Mouse (Mus musculus) cerebellum, postnatal 25 days (tissue): ENCODE measurements around the gene C1ql3.
A peak's percentile ranks its signal among the peaks of the same experiment; 100 is the strongest.

ENCODE experiments used
- DNase-seq, 2 experiments: peaks; one replicate each; pipeline ENCODE4 v3.0.0; 2021; ENCODE audit warnings: mixed read lengths in 2 of 2

Gene C1ql3

DNA sequence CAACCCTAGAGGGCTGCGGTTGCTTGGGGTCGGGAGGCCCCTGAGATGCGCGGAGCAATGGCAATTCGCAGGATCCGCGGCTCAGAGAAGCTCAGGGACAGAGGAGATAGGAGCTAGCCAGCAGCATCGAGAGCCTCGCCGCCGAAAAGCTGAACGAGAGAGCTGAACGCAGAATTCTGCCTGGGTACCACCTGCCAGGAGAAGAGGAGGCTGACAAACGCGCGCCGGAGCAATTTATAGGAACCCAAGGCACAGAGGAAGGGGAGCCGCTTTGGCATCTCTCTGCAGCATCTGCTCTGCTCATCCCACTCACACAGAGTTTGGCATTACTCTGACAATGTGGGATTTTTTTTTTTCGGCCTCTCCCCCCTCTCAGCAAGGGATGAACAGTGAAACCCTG lies at the start of gene C1ql3:
C1ql3 (minus strand) TSS at position 335 of the 400 bp plus-strand sequence.
- DNase-seq = peak; percentile 20 to 48

DNA sequence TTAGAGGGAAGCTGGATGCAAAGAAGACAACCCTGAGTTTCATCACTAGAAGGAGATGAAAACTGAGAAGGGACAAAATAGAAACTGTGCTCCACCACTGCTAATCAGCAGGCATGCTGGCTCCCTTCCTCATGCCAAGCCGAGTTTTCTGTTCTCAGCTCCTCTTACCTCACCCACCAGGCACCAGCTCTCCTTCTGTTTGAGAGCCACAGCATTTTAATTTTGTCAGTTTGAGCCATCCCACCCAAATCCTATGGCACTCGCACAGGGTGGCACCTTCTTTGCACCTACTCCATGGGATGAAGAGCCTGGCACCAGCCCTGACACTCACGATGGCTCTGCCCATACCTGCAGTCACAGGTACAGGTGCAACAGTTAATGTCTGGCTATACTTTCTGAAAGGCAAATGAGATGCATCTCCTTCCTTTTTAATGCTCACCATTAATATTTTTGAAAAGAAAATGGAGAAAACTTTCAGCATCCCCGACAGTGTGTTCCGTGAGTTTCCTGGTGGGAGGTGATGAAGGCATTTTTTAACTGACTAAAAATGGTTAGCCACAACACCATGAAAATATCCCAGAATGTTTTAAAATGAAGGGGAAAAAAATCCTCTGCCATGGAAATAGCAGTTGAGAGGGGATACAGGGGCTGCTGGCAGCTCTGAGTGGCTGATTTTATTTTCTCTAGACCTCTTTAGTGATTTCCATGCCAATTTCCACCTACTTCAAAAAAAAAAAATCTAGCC lies 49.0 kb upstream of the C1ql3 start:
- DNase-seq = no peak

DNA sequence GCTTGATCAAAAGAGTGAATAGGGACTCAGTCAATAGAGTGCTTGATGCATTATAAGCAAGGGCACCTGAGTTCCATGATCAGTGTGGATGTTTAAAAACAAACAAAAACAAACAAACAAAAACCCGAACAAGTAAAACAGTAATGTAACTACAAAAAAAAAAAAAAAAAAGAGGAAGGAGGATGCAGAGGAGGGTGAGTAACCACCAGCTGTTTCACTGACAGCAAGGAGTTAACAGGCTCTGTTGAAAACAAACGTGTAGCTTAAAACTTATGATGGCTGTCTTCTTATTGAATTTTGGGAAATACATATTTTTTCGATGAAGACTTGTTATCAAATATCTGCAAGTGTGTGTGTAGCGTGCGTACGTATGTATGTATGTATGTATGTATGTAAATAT lies 37.0 kb upstream of the C1ql3 start:
- DNase-seq = no peak

DNA sequence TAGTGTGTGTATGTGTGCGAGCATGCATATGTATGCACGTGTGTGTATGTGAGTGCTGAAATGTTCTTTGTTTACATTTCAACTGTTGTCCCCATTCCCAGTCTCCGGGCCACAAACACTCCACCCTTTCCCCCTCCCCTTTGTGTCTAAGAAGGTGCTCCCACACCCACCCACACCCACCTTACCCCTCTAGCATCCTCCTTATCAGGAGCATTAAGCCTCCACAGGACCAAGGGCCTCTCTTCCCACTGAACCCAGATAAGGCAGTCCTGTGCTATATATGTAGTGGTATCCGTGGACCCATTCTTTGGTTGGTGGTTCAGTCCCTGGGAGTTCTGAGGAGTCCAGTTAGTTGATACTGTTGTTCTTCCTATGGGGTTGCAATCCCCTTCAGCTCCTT lies 32.9 kb upstream of the C1ql3 start:
- no peak for DNase-seq

DNA sequence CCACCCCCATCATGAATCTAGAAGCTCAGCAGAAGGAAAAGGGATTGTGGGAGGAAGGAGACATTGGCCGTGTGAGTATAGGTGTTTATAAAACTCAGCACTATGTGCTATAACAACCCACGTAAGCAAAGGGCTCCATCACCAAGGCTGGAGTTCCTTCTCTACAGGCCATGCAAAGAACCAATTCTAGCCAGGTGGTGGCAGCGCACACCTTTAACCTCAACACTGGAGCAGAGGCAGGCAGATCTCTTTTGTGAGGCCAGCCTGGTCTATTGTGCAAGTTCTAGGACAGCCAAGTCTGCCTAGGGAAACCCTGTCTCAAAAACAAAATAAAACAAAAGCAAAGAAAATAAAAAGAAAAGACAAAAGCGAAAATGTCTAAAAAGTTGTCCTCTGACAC lies 28.2 kb upstream of the C1ql3 start:
- DNase-seq = no peak

DNA sequence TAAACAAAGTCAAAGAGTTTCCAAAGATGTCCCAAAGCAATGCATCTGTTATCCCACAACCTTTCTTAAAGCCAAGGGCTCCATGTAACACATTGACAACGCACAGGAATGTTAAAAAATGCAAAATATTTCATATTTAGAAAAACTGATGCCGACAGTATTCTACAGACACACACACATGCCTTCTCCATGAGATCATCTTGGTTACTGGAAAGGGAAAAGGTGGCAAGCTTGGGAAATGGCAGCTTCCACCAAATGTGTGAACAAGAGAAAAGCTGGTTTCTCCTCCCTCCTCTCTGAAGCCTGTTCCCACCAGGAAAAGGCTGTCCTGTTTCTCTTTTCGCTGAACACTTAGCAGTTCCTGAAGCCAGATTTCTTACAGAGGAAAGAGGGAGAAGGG lies 27.2 kb upstream of the C1ql3 start:
- DNase-seq = no peak

DNA sequence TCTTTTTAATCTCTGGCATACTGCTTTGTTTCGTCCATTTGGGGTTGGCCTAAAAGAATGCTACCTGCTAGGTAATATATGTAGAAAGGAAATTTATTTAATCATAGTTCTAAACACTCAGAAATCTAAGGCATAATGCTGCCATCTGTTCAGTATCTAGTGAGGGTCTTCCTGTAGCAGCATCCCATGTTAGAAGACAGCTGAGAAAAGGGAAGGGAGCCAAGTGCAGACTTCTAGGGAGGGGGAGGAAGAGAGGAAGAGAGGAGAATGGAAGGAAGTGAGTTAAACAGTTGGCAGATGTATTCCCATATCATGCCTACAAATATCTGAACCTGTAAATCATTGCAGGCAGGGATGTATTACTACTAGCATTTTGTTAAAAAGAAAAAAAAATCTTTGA lies 7.3 kb upstream of the C1ql3 start:
- DNase-seq = no peak

DNA sequence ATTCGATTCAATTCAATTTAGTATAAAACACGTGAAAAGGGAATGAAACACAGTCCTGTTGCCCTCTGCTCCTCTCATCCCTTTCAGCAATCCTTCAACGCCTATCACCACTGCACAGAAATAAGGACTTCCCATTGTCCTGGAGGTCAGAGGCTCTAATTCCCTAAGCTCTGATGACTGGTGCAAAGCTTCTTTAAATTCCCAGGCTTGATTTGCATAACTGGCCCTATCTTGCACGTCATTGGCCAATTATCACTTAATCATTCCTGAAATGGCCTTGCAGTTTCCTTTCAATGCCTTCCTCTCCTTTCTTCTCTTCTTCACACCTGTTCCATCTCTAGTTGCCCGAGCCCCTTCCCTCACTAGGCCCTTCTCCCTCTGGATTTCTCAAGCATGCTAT lies 6.8 kb upstream of the C1ql3 start:
- DNase-seq = no peak

DNA sequence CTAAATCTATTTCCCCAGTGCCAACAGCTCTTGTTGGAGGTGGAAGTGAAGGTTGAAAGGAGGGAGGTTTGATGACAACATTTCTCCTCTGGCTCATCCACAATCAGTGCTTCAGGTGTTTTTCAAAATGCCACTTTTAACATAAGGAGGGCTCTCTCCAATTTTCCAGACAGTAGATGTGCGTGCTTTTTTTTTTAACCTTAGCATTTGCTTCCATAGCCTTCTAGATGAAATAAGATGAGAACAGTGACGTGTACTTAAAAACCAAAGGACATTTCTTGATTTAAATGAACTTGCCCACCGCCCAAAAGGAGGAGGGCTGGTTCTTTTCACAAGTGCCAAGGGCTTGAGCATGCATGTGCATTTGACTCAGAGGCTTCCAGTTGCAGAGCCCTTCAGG lies 367 bp upstream of the C1ql3 start:
- no peak for DNase-seq

DNA sequence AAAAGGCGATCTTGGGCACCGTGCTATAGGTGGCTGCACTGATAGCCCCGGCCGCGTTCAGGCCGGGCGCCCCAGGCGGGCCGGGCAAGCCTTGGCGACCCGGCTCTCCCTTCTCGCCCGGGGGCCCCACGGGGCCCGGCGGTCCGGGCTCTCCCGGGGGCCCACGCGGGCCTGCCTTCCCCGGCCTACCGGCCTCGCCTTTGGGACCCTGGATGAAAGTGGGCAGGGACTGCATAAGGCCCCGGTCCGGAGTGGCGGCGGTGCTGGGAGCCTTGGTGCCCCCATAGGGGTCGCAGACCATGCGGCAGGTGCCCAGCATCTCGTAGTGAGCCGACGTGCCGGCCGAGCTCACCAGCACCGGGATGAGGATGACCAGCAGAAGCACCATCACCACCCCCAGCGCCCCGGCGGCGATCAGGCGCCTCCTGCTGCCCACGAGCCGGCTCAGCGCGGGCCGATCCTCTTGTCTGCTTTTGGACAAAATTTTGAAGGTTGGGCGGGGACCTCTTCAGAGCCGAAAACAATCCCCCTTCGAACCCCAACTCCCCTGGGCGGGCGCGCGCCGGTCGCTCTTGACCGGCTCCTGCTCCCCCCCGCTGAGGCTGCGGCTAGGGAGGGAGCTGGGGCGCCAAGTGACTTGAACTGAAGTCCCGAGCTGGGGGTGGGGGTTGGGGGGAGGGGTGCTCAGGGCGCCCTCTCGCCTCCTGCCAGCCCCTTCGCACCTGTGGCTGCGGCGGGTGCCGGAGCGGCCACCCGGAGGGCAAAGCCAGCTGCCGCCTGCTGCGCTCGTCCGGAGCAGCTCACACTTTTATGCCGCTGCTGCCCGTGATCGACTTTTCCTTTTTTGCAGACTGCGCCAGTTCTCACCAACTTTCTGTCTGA lies 905 bp downstream of the C1ql3 start:
- DNase-seq = peak; percentile 40 to 51

DNA sequence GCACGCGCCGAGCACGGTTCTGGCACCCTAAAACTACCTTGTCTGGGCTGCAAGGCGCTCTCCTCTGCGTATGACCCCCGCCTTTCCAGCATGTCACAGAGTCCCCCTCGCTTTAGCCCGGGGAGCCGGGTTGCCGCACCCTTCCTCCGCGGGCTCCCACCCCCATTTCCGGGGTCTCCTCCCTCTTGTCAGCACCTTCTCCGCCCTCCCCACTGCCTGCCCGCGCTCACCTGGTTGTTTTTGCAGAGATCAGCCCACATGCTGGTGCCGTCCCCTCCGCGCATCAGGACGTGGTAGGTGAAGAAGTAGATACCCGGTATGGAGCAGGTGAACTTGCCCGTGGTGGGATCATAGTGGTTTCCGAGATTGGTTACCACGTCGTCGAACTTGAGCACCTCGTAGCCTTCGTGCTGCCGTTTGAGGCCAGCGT lies 1.6 kb downstream of the C1ql3 start:
- peak; percentile 8 to 11 for DNase-seq

DNA sequence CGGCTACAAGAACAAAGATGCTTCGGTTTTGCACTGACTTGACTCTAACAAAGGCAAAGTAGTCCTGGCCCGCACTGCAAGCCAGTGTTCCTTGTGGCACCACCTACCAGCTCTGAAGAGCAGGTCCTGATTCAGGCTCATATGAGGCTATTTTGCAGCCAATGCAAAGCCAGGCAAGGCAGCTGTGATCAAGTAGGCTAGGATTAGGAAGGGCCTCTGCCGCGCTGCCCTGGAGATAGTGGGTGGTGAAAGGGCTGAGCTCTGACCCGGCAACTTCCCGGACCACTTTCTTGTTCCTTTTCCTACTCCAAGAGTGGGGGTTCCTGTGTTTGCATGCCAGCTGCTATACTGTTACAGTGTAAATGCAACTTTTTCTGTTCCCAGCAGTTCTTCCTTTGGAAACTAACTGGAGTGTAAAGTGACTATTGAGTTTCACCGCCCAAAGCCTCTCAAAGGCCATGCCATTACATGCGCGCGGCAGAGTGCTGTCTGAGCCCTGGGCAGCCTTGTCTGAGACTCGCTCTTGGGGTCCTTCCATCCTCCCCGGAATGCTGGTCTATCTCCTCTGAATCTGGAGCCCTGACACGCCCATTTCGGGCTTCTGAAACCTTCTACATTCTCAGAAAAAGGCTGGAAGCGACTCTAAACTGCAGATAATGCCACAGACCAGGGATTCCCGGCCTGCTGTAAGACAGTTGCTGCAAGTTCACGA lies 2.2 kb downstream of the C1ql3 start:
- DNase-seq = peak in 1 of 2 experiments; percentile 7

DNA sequence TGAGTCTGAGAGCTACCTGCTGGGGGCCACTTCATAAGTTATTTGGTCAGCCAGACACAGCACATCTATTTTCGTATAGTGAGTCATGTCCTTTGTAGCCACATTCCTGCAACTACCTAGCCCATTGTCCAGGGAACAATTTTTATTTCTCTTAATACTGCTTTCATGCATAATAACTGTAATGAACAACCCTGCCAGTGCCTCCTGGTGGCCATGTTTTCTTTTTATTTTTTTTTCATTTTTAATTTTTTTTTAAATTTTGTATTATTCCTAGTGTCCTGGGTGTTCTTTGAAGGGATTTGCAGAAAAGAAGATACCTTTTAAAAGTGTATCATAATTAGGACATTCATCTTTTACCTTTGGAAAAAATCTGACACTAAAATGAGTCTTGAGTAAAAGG lies 3.2 kb downstream of the C1ql3 start:
- DNase-seq = no peak

DNA sequence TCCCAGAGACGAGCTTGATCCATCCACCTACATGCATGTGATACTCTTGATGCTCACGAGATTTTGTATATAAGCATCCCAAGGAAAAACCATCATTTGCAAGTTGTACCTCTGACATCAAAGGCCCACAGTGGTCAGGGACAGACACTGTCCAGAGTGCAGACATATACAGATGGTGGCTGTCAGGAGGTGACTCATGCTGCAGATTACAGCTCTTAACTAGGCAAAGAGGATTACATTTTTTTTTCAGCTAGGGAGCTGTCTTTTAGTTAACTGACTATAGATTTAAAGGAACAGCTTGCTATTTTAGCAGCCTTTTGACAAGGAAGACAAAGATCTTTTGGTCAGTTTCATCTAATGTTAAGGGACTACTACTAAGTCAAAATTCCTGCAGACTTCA lies 11.6 kb downstream of the C1ql3 start:
- DNase-seq = no peak

DNA sequence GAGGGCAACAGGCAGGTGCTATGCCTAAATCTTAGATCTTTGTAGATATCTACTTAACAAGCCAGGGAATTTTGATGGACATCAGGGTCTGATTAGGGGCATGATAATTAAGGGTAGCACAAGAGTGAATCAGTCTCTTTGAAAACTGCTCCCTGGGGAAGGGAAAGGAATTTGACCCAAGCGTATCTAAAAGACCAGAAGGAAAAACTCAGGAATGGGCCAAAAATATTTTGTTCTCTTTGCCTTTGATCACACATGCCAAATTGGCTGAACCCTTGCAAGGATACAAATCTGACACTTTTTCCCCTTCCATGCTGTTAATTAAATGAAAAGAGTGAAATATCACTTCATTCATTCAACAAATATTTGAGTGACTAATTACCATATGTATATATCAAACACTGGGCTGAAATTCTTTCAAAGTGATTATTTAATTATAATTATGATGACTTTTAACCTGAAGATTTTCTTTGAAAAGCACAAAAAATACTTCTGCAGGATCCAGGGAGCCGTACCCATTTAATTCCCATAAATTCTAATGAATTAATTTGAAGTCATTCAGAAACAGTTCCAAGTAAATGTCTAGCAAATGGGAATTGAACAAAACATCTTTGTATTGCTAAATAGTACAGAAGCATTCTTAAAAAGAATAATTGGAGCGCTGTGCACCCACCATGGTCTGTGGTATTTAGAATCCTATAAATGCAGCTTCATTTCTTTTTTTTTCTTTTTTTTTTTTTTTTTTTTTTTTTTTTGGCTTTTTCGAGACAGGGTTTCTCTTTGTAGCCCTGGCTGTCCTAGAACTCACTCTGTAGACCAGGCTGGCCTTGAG lies 26.5 kb downstream of the C1ql3 start:
- DNase-seq = no peak

DNA sequence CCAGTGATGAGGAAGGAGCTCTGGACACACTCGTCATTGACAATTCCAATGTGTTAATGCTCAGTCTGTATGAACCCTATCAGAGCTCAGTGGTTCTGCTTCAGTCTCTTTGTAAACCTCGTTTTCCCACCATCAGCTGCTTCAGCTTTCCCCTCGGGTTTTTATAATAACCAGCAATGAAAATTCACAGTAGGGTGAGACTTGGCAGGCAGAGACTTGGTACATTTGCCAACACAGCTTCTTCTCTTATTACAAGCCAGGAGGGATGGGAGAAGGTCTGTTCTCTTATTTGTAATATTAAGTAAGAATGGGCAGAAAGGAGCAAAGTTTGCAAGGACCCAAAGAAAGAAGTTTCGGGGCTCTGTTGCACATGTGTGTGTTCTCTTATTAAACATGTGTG lies 32.8 kb downstream of the C1ql3 start:
- DNase-seq = peak in 1 of 2 experiments; percentile 9

DNA sequence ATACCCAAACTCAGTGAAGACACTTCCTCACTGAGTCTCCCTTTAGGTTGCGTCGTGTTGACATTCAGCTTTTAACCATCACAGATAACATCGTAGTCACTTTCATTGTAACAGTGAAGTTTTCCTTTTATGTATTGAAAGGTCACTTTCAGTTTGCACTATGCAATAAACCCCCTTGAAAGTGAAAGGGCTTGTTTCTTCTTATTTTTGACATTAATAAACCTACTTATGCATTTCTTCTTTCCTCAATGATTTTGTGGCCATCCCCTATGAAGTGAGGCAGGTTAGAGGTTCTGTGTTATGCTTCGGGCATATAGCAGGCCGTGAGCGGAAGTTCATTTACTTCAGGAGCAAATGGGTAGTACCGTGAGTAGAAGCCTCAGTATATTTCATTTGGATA lies 34.2 kb downstream of the C1ql3 start:
- DNase-seq = no peak

DNA sequence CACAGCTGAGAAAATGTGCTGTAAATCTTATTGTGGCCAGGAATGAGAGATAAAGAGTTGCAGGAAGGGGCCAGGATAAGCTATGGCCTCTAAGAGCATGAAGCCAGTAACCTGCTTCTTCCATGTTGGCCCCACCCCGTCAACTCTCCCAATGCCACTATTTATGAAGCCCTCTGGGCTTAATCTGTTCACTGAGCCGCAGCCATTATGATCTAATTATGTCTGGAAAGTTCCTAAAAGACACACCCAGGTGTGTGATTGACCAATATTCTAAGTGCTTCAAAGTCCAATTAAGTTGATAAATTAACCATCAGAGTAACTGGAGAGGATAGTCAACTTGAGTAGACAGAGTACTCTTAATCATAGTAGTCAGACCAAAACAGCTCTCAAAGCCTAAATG lies 37.9 kb downstream of the C1ql3 start:
- no peak for DNase-seq

DNA sequence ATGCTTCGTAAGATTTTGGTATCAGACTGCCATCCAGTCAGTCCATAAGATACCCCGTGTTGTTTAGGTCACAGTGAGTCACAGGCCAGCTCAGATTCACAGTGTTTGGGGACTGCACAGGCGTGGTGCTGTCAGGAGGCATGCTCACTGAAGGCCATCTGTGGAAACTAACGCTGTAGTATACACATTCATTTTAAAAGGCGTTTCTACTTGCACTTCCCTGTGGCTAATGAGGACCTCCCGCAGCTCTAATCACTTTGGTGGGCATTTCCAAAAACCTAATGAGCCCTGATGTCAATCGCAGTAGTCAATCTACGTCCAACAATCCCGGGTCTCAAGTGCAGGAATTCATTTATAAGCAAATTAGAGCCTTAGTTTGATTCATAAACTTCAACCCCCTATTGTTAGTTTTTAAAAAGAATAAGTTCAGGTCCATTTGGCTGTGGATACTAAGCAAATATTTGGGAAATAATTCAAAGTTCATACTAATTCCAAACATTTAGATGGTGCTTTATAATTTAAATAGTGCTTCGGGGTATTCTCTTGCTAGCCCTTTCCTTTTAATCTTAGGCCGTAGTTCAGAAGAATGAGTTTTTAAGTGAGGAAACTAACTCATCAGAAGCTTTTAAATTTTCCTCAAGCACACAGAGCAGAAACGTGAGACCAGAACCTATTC lies 41.4 kb downstream of the C1ql3 start:
- DNase-seq = no peak

DNA sequence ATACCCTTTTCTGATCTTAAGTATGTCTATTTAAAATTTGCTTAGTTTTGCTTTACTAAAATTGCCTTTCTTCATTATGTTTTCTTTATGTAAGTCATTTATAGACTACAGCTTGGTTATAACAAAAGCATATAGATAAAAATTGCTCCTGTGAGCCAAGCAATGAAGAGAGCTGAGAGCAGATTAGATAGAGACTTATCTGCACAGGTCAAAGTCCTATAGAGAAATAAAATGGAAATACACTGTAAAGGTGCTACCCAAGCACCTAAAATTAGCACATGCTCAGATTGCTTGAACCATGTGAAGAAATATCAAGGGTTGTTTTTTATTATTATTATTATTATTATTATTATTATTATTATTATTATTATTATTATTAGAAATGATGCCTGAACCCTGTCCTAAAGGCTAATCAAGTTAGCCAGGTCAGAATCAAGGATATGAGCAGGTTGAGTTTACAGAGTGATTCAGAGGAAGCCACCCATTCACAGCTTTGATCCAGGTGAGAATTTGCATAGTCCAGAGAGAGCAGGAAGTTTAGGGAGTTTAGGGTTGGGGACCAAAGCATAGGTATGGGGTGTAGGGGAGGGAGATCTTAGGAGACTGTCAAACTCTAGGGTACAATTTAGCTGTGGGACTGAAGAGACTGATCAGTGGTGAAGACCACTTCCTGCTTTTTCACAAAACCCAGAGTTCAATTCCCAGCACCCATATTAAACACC lies 54.7 kb downstream of the C1ql3 start:
- no peak for DNase-seq
